Mouse (Mus musculus): ENCODE measurements around the gene Rarg. TPM values are rescaled to one million over a fixed set of nuclear protein-coding genes. Genes with fewer than 3 reads are reported as not detected.

Gene Rarg
- total RNA-seq, 1 experiment: 115 TPM

DNA sequence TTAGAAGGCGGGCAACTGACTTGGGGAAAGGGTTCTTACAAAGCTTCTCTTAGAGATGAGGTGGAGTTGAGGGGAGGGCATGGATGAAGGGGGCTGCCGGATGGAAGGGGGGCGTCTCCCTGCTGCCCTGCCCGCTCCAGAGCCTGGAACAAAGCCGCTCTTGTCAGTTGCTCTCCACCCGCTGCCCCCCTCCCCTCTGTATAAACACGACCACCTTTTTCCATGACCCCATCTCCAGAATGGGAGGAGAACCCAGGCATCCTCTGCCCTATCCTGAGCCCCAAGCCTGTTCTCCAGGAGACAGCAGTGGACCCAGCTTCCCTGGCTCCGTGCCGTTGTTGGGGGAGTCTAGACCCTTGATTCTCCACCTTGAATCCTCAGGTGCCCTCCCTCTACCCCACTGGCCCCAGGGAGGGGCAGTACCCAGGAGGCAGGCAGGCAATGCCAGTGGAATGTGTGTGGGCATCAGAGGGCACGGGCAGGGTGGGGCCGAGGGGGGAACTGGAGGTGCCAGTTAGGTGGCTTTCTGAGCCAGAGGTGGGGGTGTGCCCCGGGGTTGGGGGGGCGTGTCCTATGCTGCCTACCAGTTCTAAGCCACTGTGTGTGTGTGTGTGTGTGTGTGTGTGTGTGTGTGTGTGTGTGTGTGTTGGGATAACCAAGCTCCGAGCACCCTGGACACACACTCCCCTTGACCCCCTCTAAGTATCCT, 1.6 kb downstream of the Rarg start:
- Histone ChIP-seq H3K9me3 (ENCODE audit: control insufficient read depth, insufficient read depth, low read depth, low read length) (no peaks in the 10 kb centered on the region), H3K4me3 (ENCODE audit: insufficient read depth in 1 of 2, low read depth in 1 of 2, low read length in 2 of 2, poor library complexity in 1 of 2, severe bottlenecking in 1 of 2) (no peak overlapping the region), H3K36me3 (ENCODE audit: control insufficient read depth, insufficient read depth, low read length, poor library complexity, severe bottlenecking) (peaks cover 2% of the 10 kb centered on the region; the same call in 1 of the 2 replicates), H3K4me1 (ENCODE audit: control insufficient read depth in 2 of 2, insufficient read depth in 2 of 2, low read length in 2 of 2, poor library complexity in 1 of 2) (peaks cover 14 to 48% of the 10 kb centered on the region in 2 experiments; a peak in 3 of 4 replicates), H3K27ac (ENCODE audit: insufficient read depth, low read depth, low read length, poor library complexity, severe bottlenecking) (no peak overlapping the region), H3K9ac (ENCODE audit: insufficient read depth, low read depth, low read length, poor library complexity, severe bottlenecking) (no peak overlapping the region)
- TF ChIP-seq HCFC1 (IDR thresholded peaks at IDR 0.05; ENCODE audit: borderline replicate concordance, insufficient read depth, low read length) (no peak), CHD2 (IDR thresholded peaks at IDR 0.05; ENCODE audit: low read depth, low read length) (no peak), ZC3H11A (IDR thresholded peaks at IDR 0.05; ENCODE audit: borderline replicate concordance, low read depth, low read length) (no peak), MAFK (IDR thresholded peaks at IDR 0.05; ENCODE audit: insufficient read depth, low read depth, low read length) (no peak), ZNF384 (IDR thresholded peaks at IDR 0.05; ENCODE audit: low read depth, low read length) (no peak)
- in situ Hi-C loops (cut with MboI; ENCODE audit: low sequenced_read_pairs in 2 of 2, unreplicated experiment in 2 of 2): no loop called here
- no peak for DNase-seq (ENCODE audit: low read depth, low spot score)

GRCm38 (mm10) chr15:102250521-102250920, 6.8 kb downstream of the Rarg start:
- Histone ChIP-seq H3K27ac (ENCODE audit: insufficient read depth, low read depth, low read length, poor library complexity, severe bottlenecking) (peak overlapping the region; percentile 98; the same call in 1 of the 2 replicates), H3K36me3 (ENCODE audit: control insufficient read depth, insufficient read depth, low read length, poor library complexity, severe bottlenecking) (peaks cover 2% of the 10 kb centered on the region; the same call in 1 of the 2 replicates), H3K9ac (ENCODE audit: insufficient read depth, low read depth, low read length, poor library complexity, severe bottlenecking) (peak overlapping the region; percentile 69; the same call in 1 of the 2 replicates), H3K4me1 (ENCODE audit: control insufficient read depth in 2 of 2, insufficient read depth in 2 of 2, low read length in 2 of 2, poor library complexity in 1 of 2) (peaks cover 9 to 41% of the 10 kb centered on the region in 2 experiments), H3K4me3 (ENCODE audit: insufficient read depth in 1 of 2, low read depth in 1 of 2, low read length in 2 of 2, poor library complexity in 1 of 2, severe bottlenecking in 1 of 2) (no peak overlapping the region; a peak in 1 of 4 replicates), H3K9me3 (ENCODE audit: control insufficient read depth, insufficient read depth, low read depth, low read length) (no peaks in the 10 kb centered on the region)
- no peak for TF ChIP-seq HCFC1 (IDR thresholded peaks at IDR 0.05; ENCODE audit: borderline replicate concordance, insufficient read depth, low read length)
- no peak for DNase-seq (ENCODE audit: low read depth, low spot score)
- in situ Hi-C loops (cut with MboI; ENCODE audit: low sequenced_read_pairs in 2 of 2, unreplicated experiment in 2 of 2): no loop called here

GRCm38 (mm10) chr15:102249967-102250366, 7.3 kb downstream of the Rarg start:
- peak overlapping the region; percentile 69 for H3K9ac ChIP-seq (ENCODE audit: insufficient read depth, low read depth, low read length, poor library complexity, severe bottlenecking)
- H3K9me3 ChIP-seq (ENCODE audit: control insufficient read depth, insufficient read depth, low read depth, low read length): no peaks in the 10 kb centered on the region
- in situ Hi-C loops (cut with MboI; ENCODE audit: low sequenced_read_pairs in 2 of 2, unreplicated experiment in 2 of 2): no loop called here
- H3K4me1 ChIP-seq (ENCODE audit: control insufficient read depth in 2 of 2, insufficient read depth in 2 of 2, low read length in 2 of 2, poor library complexity in 1 of 2): peaks cover 9 to 35% of the 10 kb centered on the region in 2 experiments
- peak overlapping the region; percentile 12 to 93; a peak in 3 of 4 replicates for H3K4me3 ChIP-seq (ENCODE audit: insufficient read depth in 1 of 2, low read depth in 1 of 2, low read length in 2 of 2, poor library complexity in 1 of 2, severe bottlenecking in 1 of 2)
- H3K27ac ChIP-seq (ENCODE audit: insufficient read depth, low read depth, low read length, poor library complexity, severe bottlenecking): peak overlapping the region; percentile 98; the same call in 1 of the 2 replicates
- TF ChIP-seq ZNF384 (IDR thresholded peaks at IDR 0.05; ENCODE audit: low read depth, low read length) (no peak), CHD2 (IDR thresholded peaks at IDR 0.05; ENCODE audit: low read depth, low read length) (no peak), HCFC1 (IDR thresholded peaks at IDR 0.05; ENCODE audit: borderline replicate concordance, insufficient read depth, low read length) (no peak), MAFK (IDR thresholded peaks at IDR 0.05; ENCODE audit: insufficient read depth, low read depth, low read length) (no peak), ZC3H11A (IDR thresholded peaks at IDR 0.05; ENCODE audit: borderline replicate concordance, low read depth, low read length) (no peak)
- DNase-seq (ENCODE audit: low read depth, low spot score): no peak
- H3K36me3 ChIP-seq (ENCODE audit: control insufficient read depth, insufficient read depth, low read length, poor library complexity, severe bottlenecking): peaks cover 2% of the 10 kb centered on the region; the same call in 1 of the 2 replicates

DNA sequence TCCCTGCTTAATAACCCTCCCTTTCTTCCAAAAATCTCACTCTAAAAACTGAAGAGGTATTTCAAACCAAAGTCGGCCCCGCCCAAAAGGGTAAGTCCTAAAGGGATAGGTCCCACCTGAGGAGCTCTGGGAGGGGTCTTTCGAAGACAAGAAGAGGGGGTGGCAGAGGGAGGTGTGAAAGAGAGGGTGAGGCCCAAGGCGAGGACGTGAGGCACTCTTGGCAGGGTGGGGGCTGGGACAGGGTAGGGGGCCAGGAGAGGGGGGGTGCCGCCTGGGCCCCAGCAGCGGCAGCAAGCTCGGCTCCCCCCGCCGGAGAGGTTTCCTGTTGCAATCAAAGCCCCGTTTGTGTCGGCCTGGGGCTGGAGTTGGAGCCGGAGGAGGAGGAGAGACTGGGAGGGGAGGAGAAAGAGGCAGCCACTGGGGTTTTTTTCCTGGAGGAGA, 8.0 kb downstream of the Rarg start:
- peak overlapping the region; percentile 69; the same call in 1 of the 2 replicates for H3K9ac ChIP-seq (ENCODE audit: insufficient read depth, low read depth, low read length, poor library complexity, severe bottlenecking)
- TF ChIP-seq ZNF384 (IDR thresholded peaks at IDR 0.05; ENCODE audit: low read depth, low read length): no peak
- TF ChIP-seq MAFK (IDR thresholded peaks at IDR 0.05; ENCODE audit: insufficient read depth, low read depth, low read length): no peak
- TF ChIP-seq CHD2 (IDR thresholded peaks at IDR 0.05; ENCODE audit: low read depth, low read length): no peak
- no peak for TF ChIP-seq HCFC1 (IDR thresholded peaks at IDR 0.05; ENCODE audit: borderline replicate concordance, insufficient read depth, low read length)
- no peak for TF ChIP-seq ZC3H11A (IDR thresholded peaks at IDR 0.05; ENCODE audit: borderline replicate concordance, low read depth, low read length)
- no peaks in the 10 kb centered on the region for H3K9me3 ChIP-seq (ENCODE audit: control insufficient read depth, insufficient read depth, low read depth, low read length)
- peaks cover 2% of the 10 kb centered on the region; the same call in 1 of the 2 replicates for H3K36me3 ChIP-seq (ENCODE audit: control insufficient read depth, insufficient read depth, low read length, poor library complexity, severe bottlenecking)
- peaks cover 12 to 32% of the 10 kb centered on the region in 2 experiments for H3K4me1 ChIP-seq (ENCODE audit: control insufficient read depth in 2 of 2, insufficient read depth in 2 of 2, low read length in 2 of 2, poor library complexity in 1 of 2)
- in situ Hi-C loops (cut with MboI; ENCODE audit: low sequenced_read_pairs in 2 of 2, unreplicated experiment in 2 of 2): no loop called here
- H3K27ac ChIP-seq (ENCODE audit: insufficient read depth, low read depth, low read length, poor library complexity, severe bottlenecking): peak overlapping the region; percentile 98; the same call in 1 of the 2 replicates
- peak overlapping the region; percentile 12 to 93 for H3K4me3 ChIP-seq (ENCODE audit: insufficient read depth in 1 of 2, low read depth in 1 of 2, low read length in 2 of 2, poor library complexity in 1 of 2, severe bottlenecking in 1 of 2)
- no peak for DNase-seq (ENCODE audit: low read depth, low spot score)

All from ES-E14 (cell line).